Mouse (Mus musculus) heart, postnatal 14 days (tissue): ENCODE measurements around the gene Nxnl1. TPM values are rescaled to one million over a fixed set of nuclear protein-coding genes. Genes with fewer than 3 reads are reported as not detected.

ENCODE experiments used
- DNase-seq, 2 experiments: peaks; one replicate each; pipeline ENCODE4 v3.0.0; 2021 to 2022
- intact Hi-C: fragments of 180-260 bp; cut with DNase I; formaldehyde crosslinking; loops from one replicate; pipeline ENCODE4 v1.15.1; 2025
- total RNA-seq, 2 experiments: library from RNA; stranded (reverse); gene quantifications; 2 replicates each; pipeline ENCODE4 v1.2.3; 2021

Nxnl1 gene
- total RNA-seq, 2 experiments from 2014 or later: 0.10 to 0.17 TPM

- no peak for DNase-seq
- intact Hi-C loops: no loop called here
Observed at GRCm38 (mm10) chr8:71591017-71591416, 24.6 kb upstream of the Nxnl1 start.

DNA sequence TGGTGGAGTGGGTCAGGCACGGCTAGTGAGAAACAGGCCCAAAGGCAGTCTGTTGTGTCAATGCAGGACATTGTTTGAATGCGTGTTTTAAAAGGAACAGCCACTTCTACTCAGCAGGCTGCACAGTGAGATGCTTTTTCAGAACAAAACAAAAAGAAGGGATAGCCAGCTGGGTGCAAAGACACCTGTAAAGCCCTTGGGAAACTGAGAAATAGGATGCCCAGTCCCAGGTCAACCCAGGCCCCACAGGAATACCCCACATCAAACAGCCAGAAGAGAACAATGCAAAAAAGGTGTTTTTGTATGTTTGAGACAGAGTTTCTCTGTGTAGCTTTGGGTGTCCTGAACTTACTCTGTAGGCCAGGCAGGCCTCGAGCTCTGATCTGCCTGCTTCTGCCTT is 22.4 kb upstream of the Nxnl1 start:
- intact Hi-C loops: no loop called here
- no peak for DNase-seq

GRCm38 (mm10) chr8:71586891-71587290 is 20.5 kb upstream of the Nxnl1 start:
- intact Hi-C loops: no loop called here
- DNase-seq: peak; percentile 55 to 68

DNA sequence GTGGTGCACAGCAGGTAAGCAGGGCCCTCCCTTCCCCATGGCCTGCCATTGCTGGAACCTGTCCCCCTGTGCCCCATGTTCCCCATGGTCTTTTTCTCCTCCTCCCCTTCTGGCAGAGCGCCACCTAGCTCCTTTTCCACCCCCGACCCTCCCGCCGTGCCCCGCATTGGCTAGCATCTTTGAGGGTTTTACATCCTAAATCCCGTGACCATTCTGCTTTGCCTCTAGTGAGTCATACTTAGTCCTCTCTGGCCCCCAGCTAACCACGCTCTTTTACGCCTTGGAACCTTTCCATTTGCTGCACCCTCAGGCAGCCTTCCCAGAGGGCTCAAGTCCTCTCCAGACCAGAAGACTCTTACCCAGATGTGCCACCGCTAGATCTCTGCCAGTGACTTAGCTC is 13.8 kb upstream of the Nxnl1 start:
- intact Hi-C loops: no loop called here
- DNase-seq: no peak

- intact Hi-C loops: no loop called here
- peak; percentile 63 to 78 for DNase-seq
Observed at GRCm38 (mm10) chr8:71579476-71579875, 13.1 kb upstream of the Nxnl1 start.

GRCm38 (mm10) chr8:71579009-71579408 is 12.6 kb upstream of the Nxnl1 start:
- intact Hi-C loops: no loop called here
- no peak for DNase-seq

DNA sequence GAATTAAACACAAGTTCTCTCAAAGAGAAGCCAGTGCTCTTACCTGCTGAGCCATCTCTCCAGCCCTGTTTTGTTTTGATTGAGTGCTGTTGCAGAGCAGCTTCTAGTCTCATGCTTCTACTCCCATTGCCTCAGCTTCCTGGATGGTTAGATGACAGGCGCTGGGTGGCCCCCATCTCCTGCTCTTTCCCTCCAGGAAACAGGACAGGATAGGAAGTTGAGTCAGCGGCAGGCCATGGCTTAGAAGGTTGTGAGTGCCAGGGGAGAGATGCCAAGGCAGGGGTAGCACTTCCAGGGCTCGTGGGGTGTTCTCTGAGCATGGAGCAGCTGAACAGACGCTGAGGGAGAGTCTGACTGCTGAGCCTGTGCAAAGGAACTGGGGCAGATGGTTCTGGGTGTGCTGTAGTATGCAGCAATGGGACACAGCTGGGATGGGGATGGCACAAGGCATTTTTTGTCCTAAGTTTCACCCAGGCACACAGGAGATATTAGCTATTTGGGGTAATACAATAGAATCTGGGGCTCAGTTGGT is 11.5 kb upstream of the Nxnl1 start:
- intact Hi-C loops: no loop called here
- no peak for DNase-seq

DNA sequence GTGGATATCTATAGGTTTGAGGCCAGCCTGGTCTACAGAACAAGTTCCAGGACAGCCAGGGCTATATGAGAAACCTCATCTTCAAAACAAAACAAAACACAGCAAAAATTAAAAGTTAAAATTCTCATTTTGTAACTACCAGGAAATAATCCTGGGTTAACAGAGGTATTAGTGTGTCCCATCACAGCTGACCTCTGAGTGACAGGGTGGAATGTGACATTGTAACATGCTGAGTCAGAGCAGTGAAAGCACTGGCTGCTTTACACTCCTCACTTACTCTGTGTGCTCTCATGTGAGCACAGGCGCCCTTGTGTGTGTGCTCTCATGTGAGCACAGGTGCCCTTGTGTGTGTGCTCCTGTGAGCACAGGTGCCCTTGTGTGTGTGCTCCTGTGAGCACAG is 8.6 kb upstream of the Nxnl1 start:
- no peak for DNase-seq
- intact Hi-C loops: no loop called here

DNA sequence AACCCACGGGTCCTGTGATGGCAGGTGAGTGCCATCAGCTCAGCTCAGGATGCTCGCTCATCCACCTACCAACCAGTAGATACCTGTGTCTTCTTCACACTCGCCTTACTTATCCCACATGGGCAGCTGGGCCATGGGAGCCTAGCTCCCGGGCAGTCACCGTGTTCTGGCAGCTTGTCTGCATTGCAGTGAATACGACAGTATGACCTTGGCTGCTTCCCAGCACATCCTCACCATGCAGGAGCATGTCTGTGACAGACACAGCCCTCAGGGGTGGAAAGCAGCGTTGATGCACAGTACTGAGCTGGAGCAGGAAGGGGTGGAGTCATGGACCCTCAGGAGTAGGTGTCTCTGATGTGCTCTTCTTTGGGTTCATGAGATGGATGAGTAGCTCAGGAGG is 8.0 kb upstream of the Nxnl1 start:
- peak in 1 of 2 experiments; percentile 48 for DNase-seq
- intact Hi-C loops: no loop called here

DNA sequence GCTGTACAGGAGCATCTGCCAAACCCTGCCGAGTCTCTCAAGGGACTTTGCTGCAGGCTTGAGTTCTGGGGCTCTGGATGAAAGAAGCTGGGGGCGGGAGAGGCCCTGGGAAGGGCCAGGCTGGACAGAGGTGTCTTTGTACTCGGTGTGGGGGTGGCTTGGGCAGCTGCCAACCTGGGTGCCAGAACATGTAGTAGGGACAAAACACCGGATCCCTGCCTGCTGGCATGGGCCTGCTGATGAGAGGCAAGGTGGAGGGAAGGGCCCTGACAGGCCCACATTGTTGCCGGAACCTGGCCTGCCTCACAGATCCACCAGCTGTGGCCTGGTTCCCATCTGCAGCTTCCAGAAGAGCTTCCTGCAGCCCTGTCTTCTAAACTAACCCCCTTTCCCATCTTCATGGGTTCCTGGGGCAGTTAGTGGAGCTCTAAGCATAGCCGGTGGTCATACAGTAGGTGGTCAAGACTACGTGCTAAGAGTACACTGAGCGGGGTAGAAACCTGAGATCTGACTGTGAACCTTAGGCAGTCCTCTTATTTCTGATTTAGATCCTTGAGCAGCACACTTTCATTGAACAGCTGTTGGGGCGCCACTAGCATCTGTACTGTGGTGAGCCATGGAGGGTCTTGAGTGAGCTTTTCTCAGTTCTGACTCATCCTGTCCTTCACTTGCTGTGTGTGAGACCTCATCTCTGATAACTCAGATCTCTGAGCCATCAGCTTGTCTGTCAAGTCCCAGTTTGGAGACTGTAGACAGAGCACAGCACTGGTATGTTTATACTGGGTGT is 6.6 kb upstream of the Nxnl1 start:
- DNase-seq: peak; percentile 72 to 81
- intact Hi-C loops: no loop called here

GRCm38 (mm10) chr8:71572077-71572476 is 5.7 kb upstream of the Nxnl1 start:
- no peak for DNase-seq
- intact Hi-C loops: no loop called here

- intact Hi-C loops: no loop called here
- peak; percentile 81 for DNase-seq
Observed at GRCm38 (mm10) chr8:71570291-71570954, 4.0 kb upstream of the Nxnl1 start.

DNA sequence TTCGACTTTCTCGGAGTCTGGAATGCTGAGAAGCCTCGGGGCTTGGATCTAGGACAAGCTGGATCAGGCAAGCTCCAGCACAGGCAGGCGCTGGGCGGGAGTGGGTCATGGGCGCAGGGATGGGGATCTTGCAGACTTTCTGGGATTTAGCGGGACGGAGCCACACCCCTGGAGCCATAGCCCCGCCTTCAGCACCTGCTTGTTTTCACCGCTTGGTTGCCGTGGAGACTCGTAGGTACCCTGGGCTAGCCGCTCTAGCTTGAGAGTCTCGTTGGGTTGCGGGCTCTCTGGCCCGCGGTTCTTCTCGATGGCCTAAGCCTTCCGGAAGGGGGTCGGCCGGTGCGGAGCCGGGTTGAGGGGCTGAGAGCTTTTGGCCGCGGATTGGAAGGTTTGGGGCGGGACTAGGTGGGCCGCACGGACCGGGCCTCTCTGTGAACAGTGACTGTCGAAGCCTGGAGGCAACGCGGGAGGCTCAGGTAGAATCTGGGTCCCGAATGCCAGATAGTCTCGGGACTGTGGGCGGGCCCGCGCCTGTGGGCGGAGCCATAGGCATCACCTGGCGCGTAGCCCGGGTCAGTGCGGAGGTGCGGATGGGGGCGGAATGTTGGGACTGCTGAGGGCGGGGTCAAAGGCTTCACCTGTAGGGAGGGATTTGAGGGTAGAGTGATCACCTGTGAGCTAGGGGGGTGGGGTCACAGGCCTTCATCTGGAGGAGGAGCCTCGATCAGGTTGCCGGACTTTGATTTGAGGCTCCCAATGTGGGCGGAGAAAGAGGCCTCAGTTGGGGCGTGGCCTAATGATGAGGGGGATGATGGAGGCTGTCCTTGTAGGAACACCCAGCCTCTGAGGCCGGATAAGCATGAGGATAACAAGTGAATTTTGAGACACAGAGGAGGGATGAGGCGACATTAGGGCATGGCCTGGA is 3.2 kb upstream of the Nxnl1 start:
- peak; percentile 75 to 83 for DNase-seq
- intact Hi-C loops: no loop called here

DNA sequence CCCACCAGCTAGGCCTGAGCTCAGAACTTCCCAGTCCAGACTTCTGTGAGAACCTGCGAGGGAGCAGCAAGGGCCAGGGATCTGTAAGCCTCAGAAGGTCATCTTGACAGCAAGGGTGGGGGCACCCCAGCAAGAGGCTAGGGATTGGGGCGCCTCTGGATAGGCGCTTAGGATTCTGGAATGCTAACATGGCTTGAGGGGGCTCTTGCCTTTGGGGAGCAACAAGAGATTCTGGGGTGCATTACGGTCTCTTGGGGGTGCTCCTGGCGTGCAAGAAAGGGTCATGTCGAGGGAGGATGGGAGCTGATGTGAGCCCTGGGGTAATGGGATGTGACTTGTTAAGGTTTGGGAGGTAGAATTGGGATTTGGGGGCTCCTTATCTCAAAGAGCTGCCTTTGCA is 2.5 kb upstream of the Nxnl1 start:
- intact Hi-C loops: no loop called here
- no peak for DNase-seq

DNA sequence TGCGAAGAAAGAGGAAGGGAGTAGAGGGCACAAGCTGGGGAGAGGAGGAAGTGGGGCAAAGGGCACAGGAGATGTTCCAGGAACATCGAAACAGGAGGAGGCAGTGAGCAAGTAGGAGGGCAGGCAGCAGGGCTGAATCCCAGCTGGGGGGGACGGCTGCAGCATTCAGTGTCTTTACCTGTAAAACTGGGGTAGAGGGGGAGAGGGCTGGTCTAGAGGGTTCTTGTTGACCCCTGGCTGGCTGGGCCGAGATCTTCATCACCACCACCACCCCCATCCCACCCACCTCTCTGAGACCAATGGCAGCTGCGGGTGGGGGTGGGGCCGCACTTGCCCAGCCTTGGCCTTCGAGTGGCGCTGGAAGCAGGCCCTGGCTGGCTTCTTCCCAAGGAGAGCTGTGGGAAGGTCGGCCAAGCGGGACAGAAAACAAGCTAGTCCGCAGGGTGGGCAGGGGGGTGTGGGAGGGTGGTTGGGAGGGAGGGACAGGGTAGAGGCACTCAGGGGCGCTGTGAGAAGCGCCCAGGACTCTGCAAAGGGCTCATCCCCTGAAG is 2.1 kb upstream of the Nxnl1 start, which contains the start of gene Slc27a1:
Gene Slc27a1 (plus strand): TSS at position 496 of the 551 bp plus-strand sequence.
- intact Hi-C loops: no loop called here

GRCm38 (mm10) chr8:71567587-71567986 is 1.2 kb upstream of the Nxnl1 start:
- intact Hi-C loops: no loop called here
- DNase-seq: no peak

More for the DNA sequence above, 2.1 kb upstream of the Nxnl1 start, which contains the start of gene Slc27a1:
- peak; percentile 81 to 90 for DNase-seq

DNA sequence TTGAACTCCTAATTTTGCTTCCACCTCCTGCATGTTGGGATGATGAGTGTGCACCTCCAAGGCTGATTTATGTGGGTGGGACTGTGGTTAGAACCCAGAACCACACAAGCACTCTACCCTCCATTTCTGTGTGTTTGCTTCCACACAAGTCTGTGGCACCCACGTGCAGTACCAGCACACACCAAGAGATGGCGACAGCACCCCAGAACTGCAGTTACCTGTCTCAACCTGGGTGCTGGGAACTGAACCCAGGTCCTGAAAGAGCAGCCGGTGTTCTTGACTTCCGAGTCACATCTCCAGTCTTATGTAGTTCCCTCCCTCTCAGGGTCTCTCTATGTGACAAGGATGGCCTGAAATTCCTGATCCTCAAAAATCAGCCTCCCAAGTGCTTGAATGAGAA is 2.4 kb downstream of the Nxnl1 start:
- no peak for DNase-seq
- intact Hi-C loops: no loop called here

DNA sequence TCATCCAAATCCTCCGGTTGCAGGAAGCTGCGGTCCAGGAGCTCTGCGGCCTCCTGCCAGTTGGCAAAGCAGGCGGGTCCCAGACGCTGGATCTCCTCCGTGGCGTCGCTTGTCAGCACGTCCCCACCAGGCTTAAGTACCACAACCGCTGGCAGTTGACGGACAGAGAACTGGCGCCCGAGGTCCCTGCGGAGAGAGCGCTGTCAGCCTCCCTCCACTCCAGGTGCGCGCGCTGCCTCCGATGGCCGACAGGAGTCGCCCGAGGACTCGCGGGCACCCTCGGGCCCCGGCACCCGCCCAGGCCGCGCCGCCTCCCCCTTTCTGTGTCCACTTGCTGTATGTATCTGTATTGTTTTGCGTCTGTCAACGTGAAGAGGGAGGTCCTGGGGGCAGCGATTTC is 3.6 kb downstream of the Nxnl1 start:
- peak; percentile 89 to 95 for DNase-seq
- intact Hi-C loops: no loop called here

- intact Hi-C loops: loop anchor here (1.0 to 2.0 kb wide), 3 partner anchors 35 to 99 kb away; no protein-coding TSS in a partner anchor
- DNase-seq: peak; percentile 64 to 74
Observed at GRCm38 (mm10) chr8:71561401-71561800, 5.0 kb downstream of the Nxnl1 start.

DNA sequence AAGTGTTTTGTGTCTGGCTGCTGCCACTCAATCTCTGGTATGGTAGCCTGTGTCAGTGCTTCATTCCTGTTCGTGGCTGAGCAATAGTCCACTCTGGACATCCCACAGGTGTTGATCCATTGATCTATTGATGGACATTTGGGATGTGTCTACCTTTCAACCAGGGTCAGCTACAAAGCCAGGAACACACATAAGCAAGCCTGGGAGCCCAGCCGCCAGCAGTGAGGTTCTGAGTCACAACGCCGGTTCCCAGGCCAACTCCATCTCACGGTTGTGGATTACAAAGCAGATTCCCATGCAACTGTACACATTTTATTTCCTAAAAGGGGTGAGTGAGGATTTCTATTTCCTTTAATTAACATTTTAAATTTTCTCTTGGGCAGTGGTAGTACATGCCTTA is 5.6 kb downstream of the Nxnl1 start:
- intact Hi-C loops: loop anchor here (1.0 to 2.0 kb wide), 3 partner anchors 36 to 100 kb away; no protein-coding TSS in a partner anchor
- no peak for DNase-seq
